Mouse (Mus musculus): ENCODE measurements around the gene Vmn2r113. TPM values are rescaled to one million over a fixed set of nuclear protein-coding genes. Genes with fewer than 3 reads are reported as not detected.
"Not testable (repeated sequence)": the region's sequence is repeated elsewhere in the genome, so short reads cannot be mapped to it uniquely, and the experiment has no call there.

Gene Vmn2r113
- polyA plus RNA-seq (2014; fragmentation: Nextera tagmentation; extraction: Ambion mirVana) = not detected in 2 replicates

DNA sequence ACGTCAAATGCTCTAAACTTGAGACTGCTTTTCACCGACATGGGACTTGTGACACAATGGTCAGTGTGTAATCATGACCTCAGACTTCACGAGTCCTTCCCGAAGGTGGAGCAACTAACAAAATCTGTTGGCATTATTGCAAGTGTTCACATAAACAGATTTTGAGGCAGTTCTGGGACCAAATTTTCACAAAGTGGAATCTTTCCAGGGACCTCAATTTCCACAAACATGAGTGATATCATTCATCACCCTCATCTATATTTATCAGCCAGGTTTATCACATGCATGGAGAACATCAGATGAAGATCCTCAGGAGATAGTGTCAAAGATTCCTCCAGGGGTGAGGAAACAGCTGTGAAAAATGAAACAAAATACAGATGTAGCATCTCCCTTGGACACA, at the start of gene Vmn2r113:
Gene Vmn2r113, plus strand, starts transcription at position 301 of the 400 bp plus-strand sequence.
- WGBS = no CpG with 5 or more reads among the region's 4 CpGs
- not testable (repeated sequence) for H3K4me3 ChIP-seq (ENCODE audit: low read depth, low read length); H3K4me1 ChIP-seq (ENCODE audit: control insufficient read depth, insufficient read depth, low read length); H3K9ac ChIP-seq (replicated peaks; ENCODE audit: low read depth, low read length); H3K4me2 ChIP-seq (replicated peaks; ENCODE audit: low read depth, low read length); H3K27ac ChIP-seq (ENCODE audit: low read length); H3K9me3 ChIP-seq (ENCODE audit: control insufficient read depth, low read depth, low read length); H3K27me3 ChIP-seq (ENCODE audit: control insufficient read depth, insufficient read depth, low read length); H3K36me3 ChIP-seq (ENCODE audit: control insufficient read depth, insufficient read depth, low read length); ATAC-seq (ENCODE audit: insufficient number of reproducible peaks, insufficient read depth, low FRiP score, low read depth)

Other genes with a start within 250 kb of the Vmn2r113 start
- gene Zfp945, start 75.8 kb upstream of the Vmn2r113 start, polyA plus RNA-seq (2014; fragmentation: Nextera tagmentation; extraction: Ambion mirVana) = 30.6 and 33.2 TPM in 2 replicates
- gene Vmn2r-ps130, start 118.2 kb downstream of the Vmn2r113 start, polyA plus RNA-seq (2014; fragmentation: Nextera tagmentation; extraction: Ambion mirVana) = not detected in 2 replicates

All from stomach, embryonic 14.5 days (tissue).